Mouse (Mus musculus) CH12.LX (cell line): ENCODE measurements at regions not wholly inside any gene's neighbourhood (a gene's known extent, or its start where the extent isn't known, plus 50 kb on each side); places are given as distances from the start of the nearest gene placed in this dataset.

Experiments
- CTCF ChIP-seq, 2 experiments: IDR thresholded peaks in 1 of 2; conservative IDR thresholded peaks in 1 of 2; 2 replicates each; pipeline ENCODE4 v1.5.1; 2011 to 2012; ENCODE audit warnings: low read depth in 2 of 2, low read length in 2 of 2, improper control_type of control experiment in 1 of 2, inconsistent platforms in 1 of 2, mild to moderate bottlenecking in 1 of 2, moderate library complexity in 1 of 2
- ELF1 ChIP-seq: IDR thresholded peaks from 2 replicates; pipeline ENCODE4 v1.6.1; 2014; ENCODE audit warnings: low read depth, mild to moderate bottlenecking, inconsistent platforms, low read length, improper control_type of control experiment
- POLR2A ChIP-seq: IDR thresholded peaks from 2 replicates; pipeline ENCODE4 v1.6.1; 2011; ENCODE audit warnings: low read depth, mild to moderate bottlenecking, improper control_type of control experiment, low read length

DNA sequence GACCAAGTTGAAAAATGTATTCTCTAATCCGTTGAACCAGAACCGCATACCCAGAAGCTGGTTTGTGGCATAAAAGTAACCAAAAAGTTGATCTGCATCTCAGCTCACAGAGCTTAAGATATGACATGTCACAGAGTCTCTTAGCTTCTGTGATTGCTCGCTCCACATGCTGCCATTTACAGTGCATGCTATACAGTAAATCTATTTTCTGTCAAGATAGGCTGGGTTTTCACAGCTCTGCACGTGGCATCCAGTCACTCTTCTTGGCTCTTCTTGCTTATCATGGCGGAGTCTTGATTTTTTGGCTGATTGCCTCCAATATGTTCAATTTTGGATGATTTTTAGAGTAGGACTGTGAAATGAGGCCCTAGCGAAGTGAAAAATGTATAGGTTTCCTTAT lies 397.5 kb downstream of the Hsfy2 start:
- TF ChIP-seq CTCF (conservative IDR thresholded peaks at IDR 0.05 in 1 of 2, IDR thresholded peaks at IDR 0.05 in 1 of 2; ENCODE audit: low read depth in 2 of 2, low read length in 2 of 2) (no peak), ELF1 (no peak), POLR2A (no peak)
